Mouse (Mus musculus) cerebellum, adult (tissue): ENCODE results near the gene Adam19.
"Not testable (repeated sequence)": the region's sequence is repeated elsewhere in the genome, so short reads cannot be mapped to it uniquely, and the experiment has no call there.

ENCODE experiments used
- ATAC-seq: cut with Nextera tagmentation; 2 replicates; pipeline ENCODE4 v1.9.2; 2017; ENCODE audit warnings: mild to moderate bottlenecking, moderate library complexity, mixed read lengths; ENCODE audit not compliant: insufficient number of reproducible peaks, low FRiP score, low TSS enrichment

Adam19 gene

GRCm38 (mm10) chr11:46055896-46056769 is at the start of gene Adam19:
Gene Adam19, plus strand, starts transcription at chr11:46055992.
- peak; percentile 55; the same call in 1 of the 2 replicates for ATAC-seq

GRCm38 (mm10) chr11:46016061-46016460 is 39.7 kb upstream of the Adam19 start:
- ATAC-seq: no peak

- ATAC-seq: no peak
These were observed 35.5 kb upstream of the Adam19 start for GRCm38 (mm10) chr11:46020246-46020645.

- ATAC-seq: no peak
These were observed 33.9 kb upstream of the Adam19 start for GRCm38 (mm10) chr11:46021850-46022249.

- ATAC-seq: no peak
These were observed 32.8 kb upstream of the Adam19 start for GRCm38 (mm10) chr11:46022983-46023382.

- ATAC-seq: no peak
These were observed 29.8 kb upstream of the Adam19 start for GRCm38 (mm10) chr11:46025962-46026392.

- ATAC-seq: no peak
These were observed 27.6 kb upstream of the Adam19 start for GRCm38 (mm10) chr11:46027952-46028814.

GRCm38 (mm10) chr11:46029485-46029884 is 26.3 kb upstream of the Adam19 start:
- ATAC-seq: no peak

GRCm38 (mm10) chr11:46030026-46030425 is 25.8 kb upstream of the Adam19 start:
- ATAC-seq: no peak

- no peak for ATAC-seq
These were observed 24.3 kb upstream of the Adam19 start for GRCm38 (mm10) chr11:46031470-46031869.

- ATAC-seq: no peak
These were observed 22.8 kb upstream of the Adam19 start for GRCm38 (mm10) chr11:46032956-46033355.

- no peak for ATAC-seq
These were observed 19.4 kb upstream of the Adam19 start for GRCm38 (mm10) chr11:46036374-46036773.

GRCm38 (mm10) chr11:46038901-46039300 is 16.9 kb upstream of the Adam19 start:
- no peak for ATAC-seq

- ATAC-seq: no peak
These were observed 16.5 kb upstream of the Adam19 start for GRCm38 (mm10) chr11:46039335-46039734.

GRCm38 (mm10) chr11:46040841-46041556 is 14.8 kb upstream of the Adam19 start:
- ATAC-seq: no peak

GRCm38 (mm10) chr11:46041607-46042267 is 14.1 kb upstream of the Adam19 start:
- ATAC-seq: no peak

- no peak for ATAC-seq
These were observed 11.0 kb upstream of the Adam19 start for GRCm38 (mm10) chr11:46044781-46045180.

- ATAC-seq: no peak
These were observed 8.5 kb upstream of the Adam19 start for GRCm38 (mm10) chr11:46047264-46047663.

- ATAC-seq: not testable (repeated sequence)
These were observed 3.6 kb upstream of the Adam19 start, which contains the start of gene Gm12166 for GRCm38 (mm10) chr11:46052105-46052659. Gene Gm12166, minus strand, starts transcription at chr11:46052321.
